Mouse (Mus musculus) G1E (cell line): ENCODE measurements around the gene Slc39a12.

Experiments used
- CTCF ChIP-seq: IDR thresholded peaks from 2 replicates; pipeline ENCODE4 v1.5.1; 2012; ENCODE audit warnings: low read depth, low read length, inconsistent platforms, mixed read lengths
- GATA1 ChIP-seq: IDR thresholded peaks from 2 replicates; pipeline ENCODE4 v1.6.1; 2012; ENCODE audit warnings: borderline replicate concordance, low read length, inconsistent platforms, mixed read lengths
- GATA2 ChIP-seq: IDR thresholded peaks from 2 replicates; pipeline ENCODE4 v1.6.1; 2012; ENCODE audit warnings: low read depth, low read length, inconsistent platforms, borderline replicate concordance
- POLR2AphosphoS5 ChIP-seq: IDR thresholded peaks from 2 replicates; pipeline ENCODE4 v1.6.1; 2012; ENCODE audit warnings: low read depth, low read length, inconsistent platforms; ENCODE audit not compliant: insufficient replicate concordance

DNA sequence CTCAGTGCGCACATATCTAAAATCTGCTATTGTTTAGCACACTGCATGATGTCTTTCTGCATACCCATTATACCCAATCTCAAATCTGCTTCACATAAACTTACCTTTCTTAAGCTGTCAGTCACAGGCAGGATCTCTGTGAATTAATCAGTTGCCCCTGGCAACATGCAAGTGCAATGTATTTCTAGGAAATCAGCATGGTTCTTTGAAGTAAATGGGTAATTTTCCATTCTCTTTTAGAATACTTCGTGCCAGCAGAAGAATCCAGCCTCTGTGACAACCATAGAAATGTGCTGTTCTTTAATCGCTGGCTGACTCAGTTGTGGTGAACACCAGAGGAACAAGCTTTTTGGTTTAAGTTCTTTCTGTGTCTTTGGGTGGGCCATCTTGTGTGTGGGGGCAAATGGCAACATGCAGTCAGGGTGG, 147.1 kb downstream of the Slc39a12 start:
- no peak for TF ChIP-seq GATA1
- no peak for TF ChIP-seq POLR2AphosphoS5
- no peak for TF ChIP-seq CTCF
- TF ChIP-seq GATA2 = no peak
